Mouse (Mus musculus): ENCODE measurements around the gene Tm6sf1.

DNA sequence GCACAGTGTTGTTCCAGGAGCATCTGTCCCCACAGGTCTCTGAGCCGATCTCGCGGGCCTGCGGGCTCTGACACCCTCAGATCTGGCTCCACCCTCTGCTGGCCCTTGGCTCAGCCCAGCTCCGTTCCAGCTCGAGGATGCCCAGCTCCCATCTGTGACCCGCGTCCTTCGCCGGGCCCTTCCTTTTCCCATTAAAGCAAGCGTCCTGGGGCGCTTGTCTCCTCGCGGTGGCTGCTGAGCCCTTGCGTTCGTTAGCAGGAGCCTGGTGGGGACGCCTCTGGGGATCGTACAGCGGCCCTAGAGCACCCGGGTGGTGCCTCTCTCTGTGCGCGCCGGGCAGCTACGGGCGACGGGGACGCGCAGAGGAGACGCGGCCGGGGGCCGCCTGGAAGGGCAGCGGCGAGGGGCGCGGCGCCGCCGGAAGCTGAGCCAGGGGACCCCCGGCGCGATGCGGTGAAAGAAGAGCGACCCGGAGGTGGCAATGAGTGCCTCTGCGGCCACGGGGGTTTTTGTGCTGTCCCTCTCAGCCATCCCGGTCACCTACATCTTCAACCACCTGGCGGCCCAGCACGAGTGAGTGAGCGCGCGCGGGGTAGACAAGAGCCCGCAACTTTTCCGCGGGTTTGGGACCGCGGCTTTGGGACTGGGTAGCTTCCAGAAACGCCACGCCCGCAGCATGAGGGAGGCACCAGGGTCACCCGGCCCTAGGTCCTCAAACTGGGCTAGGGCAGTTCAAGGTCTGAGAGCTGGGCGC lies at the start of gene Tm6sf1:
- TF ChIP-seq IRF4 (IDR thresholded peaks at IDR 0.05; ENCODE audit: low read depth, low read length) (no peak), CTCF (conservative IDR thresholded peaks at IDR 0.05 in 1 of 2, IDR thresholded peaks at IDR 0.05 in 1 of 2; ENCODE audit: low read depth in 2 of 2, low read length in 2 of 2) (no peak), MYC (IDR thresholded peaks at IDR 0.05; ENCODE audit: low read depth, low read length) (no peak), EP300 (IDR thresholded peaks at IDR 0.05; ENCODE audit: low read length) (no peak), CHD2 (IDR thresholded peaks at IDR 0.05; ENCODE audit: low read length) (no peak), E2F4 (IDR thresholded peaks at IDR 0.05; ENCODE audit: insufficient replicate concordance, low read depth, low read length) (no peak)

All from CH12.LX (cell line).